Mouse (Mus musculus) cortical plate, adult 2 months (tissue): ENCODE results near the gene Six2.

Source experiments
- CTCF ChIP-seq: fragments of 200-500 bp; IDR thresholded peaks from 2 replicates; pipeline ENCODE4 v1.5.1; 2011; ENCODE audit warnings: mild to moderate bottlenecking, control low read depth, low read length; ENCODE audit not compliant: insufficient read depth; ENCODE audit errors: extremely low read depth
- POLR2A ChIP-seq: fragments of 200-500 bp; IDR thresholded peaks from 2 replicates; pipeline ENCODE4 v1.6.1; 2011; ENCODE audit warnings: mild to moderate bottlenecking, low read length, control low read depth; ENCODE audit not compliant: insufficient read depth; ENCODE audit errors: extremely low read depth

GRCm38 (mm10) chr17:85700028-85700427, 12.0 kb upstream of the Six2 start:
- TF ChIP-seq POLR2A, result no peak
- no peak for TF ChIP-seq CTCF
